Mouse (Mus musculus): Measurements from ENCODE around the gene Tmem80.

The Tmem80 gene

DNA sequence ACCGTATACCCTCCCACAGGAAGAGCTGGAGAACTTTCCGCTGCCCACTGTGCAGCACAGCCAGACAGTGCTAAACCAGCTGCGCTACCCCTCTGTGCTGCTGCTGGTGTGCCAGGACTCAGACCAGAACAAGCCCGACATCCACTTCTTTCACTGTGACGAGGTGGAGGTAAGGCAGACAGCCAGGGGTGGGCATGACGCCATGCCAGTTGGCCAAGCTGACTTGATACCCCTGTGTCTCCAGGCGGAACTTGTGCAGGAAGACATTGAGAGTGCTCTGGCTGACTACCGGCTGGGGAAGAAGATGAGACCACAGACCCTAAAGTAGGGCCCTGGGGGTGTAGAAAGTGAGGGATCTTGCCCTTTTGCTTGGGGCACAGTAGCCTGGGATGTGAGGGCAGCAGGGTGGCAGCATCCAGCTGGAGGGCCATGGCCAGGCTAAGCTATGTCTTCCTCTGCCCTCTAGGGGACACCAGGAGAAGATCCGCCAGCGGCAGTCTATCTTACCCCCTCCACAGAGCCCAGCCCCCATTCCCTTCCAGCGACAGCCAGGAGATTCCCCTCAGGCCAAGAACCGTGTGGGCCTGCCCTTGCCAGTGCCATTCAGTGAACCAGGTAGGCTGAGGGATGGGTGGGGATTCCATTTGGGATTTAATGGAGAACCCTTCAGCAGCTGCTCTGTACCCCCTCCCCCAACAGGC lies 28.2 kb downstream of the Tmem80 start:
- in situ Hi-C loops (cut with MboI; ENCODE audit: low sequenced_read_pairs): loop anchor here (25.0 kb wide), 1 partner anchor 268 kb away; the partner anchor contains the start of gene Pkp3

DNA sequence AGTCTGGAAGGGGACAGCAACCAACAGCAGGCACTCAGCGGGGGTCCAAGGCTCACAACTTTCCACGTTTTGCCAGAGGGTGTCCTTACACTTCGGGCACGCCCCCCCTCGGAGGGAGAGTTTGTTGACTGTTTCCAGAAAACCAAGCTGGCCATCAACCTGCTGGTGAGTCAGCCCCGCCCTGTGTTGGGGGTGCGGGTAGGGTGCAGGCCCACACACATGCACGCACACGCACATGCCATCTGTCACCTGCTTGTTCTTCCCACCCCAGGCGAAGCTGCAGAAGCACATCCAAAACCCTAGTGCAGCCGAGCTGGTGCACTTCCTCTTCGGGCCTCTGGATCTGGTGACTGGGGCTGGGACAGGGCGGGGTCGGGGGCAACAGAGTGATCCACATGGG lies 29.4 kb downstream of the Tmem80 start:
- in situ Hi-C loops (cut with MboI; ENCODE audit: low sequenced_read_pairs): loop anchor here (25.0 kb wide), 1 partner anchor 270 kb away; the partner anchor contains the start of gene Pkp3

DNA sequence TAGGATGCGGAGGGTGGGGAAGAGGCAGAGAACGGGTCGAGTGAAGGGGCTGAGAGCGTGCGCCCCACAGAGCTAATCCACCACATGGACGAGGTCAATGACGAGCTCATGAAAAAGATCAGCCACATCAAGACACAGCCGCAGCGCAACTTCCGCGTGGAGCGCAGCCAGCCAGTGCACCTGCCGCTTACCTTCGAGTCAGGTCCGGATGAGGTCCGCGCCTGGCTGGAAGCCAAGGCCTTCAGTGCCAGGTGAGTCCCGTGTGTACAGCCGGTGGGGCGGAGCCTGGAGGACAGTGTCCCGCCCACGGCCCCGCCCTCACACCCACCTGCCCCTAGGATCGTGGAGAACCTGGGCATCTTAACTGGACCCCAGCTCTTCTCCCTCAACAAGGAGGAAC lies 34.0 kb downstream of the Tmem80 start:
- in situ Hi-C loops (cut with MboI; ENCODE audit: low sequenced_read_pairs): loop anchor here (25.0 kb wide), 1 partner anchor 274 kb away; the partner anchor contains the start of gene Pkp3

DNA sequence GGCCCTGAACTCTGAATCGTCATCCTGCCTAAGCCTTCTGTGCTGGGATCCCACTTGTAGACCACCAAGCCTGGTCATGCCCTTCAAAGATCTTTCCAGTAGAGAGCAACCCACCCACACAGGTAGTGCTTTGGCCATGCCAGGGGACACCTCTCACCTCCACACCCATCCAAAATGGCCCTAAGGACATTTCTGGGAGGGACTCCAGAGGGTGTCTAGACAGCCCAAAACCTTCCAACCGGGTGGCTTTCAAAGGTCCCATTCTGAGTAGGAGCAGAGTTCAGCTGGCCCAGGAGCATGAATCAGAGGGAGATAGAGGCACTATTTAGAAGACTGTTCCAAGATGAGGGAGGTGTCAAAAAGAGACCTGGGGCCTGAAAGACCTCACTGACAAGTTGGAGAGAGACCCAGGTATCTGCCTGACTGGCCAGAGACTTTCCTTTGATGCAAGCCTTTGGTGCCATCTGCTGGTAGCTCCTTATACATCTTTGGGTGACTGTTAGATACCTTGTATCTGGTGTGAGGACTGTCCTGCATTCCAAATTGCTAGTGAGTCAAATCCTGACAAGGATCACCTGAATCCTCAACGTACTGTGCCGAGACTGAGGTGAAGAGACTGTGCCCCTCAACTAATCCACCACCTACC lies 35.7 kb downstream of the Tmem80 start:
- in situ Hi-C loops (cut with MboI; ENCODE audit: low sequenced_read_pairs): loop anchor here (25.0 kb wide), 1 partner anchor 276 kb away; the partner anchor contains the start of gene Pkp3

DNA sequence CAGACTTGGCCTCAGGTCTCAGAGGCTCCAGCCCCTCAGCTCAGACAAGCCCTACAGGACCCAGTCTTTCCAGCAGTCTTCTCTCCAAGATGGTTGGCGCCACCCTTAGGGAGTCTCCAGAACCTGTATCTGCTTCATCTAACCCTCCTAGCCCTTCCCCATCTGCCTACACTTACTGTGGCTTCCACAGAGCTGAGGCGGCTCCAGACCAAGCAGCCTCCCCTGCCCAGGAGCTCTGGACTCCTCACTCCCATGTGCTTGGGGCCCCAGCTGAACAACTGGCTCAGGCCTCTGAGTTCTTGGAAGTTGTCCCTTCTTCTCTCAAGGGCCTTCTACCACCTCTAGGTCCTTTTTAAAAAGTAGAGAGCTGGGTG lies 36.2 kb downstream of the Tmem80 start:
- in situ Hi-C loops (cut with MboI; ENCODE audit: low sequenced_read_pairs): loop anchor here (25.0 kb wide), 1 partner anchor 276 kb away; the partner anchor contains the start of gene Pkp3

DNA sequence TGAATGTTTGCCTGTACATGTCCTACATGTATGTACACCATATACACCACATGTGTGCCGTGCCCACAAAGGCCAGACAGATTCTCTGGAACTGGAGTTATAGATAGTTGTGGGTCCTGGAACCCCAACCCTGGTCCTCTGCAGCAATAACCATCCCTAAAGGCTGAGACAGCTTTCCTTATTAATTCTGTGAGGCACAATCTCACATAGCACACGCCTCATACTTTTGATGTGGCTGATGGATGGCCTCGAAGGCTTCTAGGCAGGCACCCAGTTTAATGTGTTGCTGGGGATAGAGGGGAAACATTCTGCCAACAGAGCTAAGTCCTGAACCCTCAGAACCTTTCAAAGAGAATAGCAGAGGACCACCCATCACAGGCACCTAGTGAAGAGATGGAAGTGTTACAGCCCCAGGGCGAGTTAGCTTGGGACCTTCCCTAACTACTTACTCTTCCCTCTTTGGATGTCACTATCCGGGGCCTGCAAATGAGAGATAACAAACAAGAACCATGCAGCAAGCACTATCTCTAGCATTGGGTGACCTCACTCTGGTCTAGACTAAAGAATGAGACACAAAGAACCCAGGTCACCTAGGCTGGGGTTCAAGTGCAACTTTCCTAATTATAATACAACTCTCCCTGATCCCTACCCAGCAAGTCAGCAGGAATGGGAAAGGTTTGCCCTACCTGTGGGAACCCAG lies 37.0 kb downstream of the Tmem80 start:
- in situ Hi-C loops (cut with MboI; ENCODE audit: low sequenced_read_pairs): loop anchor here (25.0 kb wide), 1 partner anchor 277 kb away; the partner anchor contains the start of gene Pkp3

DNA sequence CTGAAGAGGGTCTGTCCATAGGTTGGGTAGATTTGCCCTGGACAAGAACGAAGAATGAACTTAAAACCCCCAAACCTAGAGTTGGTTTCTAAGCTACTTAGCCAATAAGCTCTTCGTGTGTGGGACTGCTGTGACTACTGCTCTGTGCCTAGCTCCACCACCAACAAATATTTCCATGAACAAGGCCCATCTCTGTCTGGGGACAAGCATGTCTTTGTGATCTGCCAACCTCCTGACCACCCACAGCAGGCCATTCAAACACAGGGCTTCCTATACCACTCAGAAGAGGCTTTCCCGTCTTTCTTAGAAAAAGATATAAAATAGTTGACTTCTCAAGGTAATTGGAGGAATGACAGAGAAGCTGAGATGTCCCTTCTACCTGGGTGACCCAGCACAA lies 37.5 kb downstream of the Tmem80 start:
- in situ Hi-C loops (cut with MboI; ENCODE audit: low sequenced_read_pairs): loop anchor here (25.0 kb wide), 1 partner anchor 278 kb away; the partner anchor contains the start of gene Pkp3

DNA sequence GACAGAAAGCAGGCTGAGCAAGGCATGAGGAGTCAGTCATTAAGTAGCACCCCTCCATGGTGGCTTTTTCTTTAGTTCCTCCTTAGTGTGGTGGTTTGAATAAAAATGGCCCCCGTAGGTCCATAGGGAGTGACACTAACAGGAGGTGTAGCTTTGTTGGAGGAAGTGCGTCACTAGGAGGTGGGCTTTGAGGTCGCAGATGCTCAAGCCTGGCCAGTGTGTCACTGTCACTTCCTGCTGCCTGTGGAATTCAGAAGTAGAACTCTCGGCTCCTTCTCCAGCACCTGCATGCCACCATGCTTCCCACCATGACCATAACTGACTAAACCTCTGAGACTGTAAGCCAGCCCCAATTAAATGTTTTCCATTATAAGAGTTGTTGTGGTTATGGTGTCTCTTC lies 39.8 kb downstream of the Tmem80 start:
- in situ Hi-C loops (cut with MboI; ENCODE audit: low sequenced_read_pairs): loop anchor here (25.0 kb wide), 1 partner anchor 280 kb away; the partner anchor contains the start of gene Pkp3

DNA sequence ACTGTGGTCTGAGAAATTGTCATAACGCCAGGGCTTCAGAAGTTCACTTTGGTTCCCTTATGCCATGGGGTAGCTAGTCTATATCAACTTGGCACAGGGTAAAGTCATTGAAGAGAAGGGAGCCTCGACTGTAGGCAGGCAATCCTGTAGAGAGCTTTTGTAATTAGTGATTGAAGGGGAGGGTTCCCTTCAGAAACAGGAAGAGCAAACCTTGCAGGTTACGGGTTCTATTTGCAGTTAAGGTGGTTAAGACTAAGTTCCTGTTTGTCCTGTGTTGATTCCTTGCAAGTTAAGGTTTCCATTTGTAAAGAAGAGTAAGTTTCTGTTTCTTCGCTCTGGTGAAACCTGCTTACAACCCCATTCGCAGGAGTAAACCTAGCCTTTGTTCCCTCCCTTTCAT lies 42.4 kb downstream of the Tmem80 start:
- in situ Hi-C loops (cut with MboI; ENCODE audit: low sequenced_read_pairs): loop anchor here (25.0 kb wide), 1 partner anchor 283 kb away; the partner anchor contains the start of gene Pkp3

DNA sequence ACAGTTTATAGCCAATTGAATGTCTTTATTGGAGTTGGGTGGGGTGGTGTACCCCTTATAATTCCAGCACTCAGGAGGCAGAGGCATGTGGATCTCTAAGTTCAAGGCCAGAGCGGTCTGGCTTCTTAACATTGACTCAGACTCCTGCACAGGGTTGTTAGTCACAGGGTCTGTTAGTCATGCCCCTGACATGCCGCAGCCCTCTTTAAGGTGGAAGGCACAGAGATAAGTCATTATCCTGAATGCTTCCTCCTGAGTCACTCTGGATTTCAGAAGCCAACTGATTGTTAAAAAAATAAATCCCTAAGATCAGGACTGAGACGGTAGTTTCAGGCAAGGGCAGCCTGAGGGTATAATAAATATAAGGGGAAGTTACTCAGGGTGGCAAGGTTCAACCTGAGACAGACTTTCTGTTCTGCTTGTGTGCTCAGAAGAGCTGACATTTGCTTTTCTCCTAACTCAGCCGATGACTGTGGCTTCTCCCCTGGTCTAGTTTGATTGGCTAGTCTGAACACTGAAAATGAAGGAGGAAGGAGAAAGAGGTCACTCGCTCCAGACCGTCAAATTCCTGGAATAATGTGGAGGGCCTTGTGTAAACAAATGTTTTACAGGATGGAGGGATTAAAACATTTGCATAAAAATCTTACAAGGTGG lies 44.5 kb downstream of the Tmem80 start:
- in situ Hi-C loops (cut with MboI; ENCODE audit: low sequenced_read_pairs): loop anchor here (25.0 kb wide), 1 partner anchor 285 kb away; the partner anchor contains the start of gene Pkp3

DNA sequence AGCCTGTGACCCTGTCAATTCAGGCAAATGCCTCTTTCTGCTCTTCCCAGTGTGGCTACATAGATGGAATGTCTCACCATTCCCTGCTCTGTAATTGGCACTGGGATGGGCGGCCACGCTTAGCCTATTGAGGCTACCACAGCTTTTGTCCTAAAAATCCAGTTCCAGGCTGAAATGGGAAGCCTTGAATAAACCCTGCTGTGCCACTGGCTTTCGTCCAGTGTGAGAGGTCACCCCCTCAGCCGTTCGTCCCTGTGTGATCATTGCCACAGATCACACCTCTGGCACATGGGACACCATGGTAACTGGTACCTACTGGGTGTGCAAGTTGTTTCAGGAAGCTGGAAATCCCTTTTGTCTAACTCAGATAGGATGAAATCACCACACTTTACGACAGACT lies 46.1 kb downstream of the Tmem80 start:
- in situ Hi-C loops (cut with MboI; ENCODE audit: low sequenced_read_pairs): loop anchor here (25.0 kb wide), 1 partner anchor 286 kb away; the partner anchor contains the start of gene Pkp3

DNA sequence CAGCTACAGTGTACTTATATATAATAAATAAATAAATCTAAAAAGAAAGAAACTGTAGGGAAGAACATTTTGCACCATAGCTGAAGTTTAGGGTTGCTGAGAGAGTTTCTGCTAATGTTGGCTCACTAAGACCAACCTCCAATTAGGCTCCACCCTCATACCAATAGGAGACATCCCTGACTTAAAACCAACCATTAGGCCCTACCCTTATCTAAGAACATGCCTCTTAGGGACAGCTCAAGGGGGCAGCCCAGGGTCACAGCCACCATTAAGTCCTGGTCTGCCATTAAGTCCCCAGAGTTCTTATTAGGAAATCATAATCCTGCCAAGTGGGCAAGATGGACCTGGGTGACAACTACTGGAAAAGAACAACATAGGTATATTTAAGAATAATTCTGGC lies 46.9 kb downstream of the Tmem80 start:
- in situ Hi-C loops (cut with MboI; ENCODE audit: low sequenced_read_pairs): loop anchor here (25.0 kb wide), 1 partner anchor 287 kb away; the partner anchor contains the start of gene Pkp3

DNA sequence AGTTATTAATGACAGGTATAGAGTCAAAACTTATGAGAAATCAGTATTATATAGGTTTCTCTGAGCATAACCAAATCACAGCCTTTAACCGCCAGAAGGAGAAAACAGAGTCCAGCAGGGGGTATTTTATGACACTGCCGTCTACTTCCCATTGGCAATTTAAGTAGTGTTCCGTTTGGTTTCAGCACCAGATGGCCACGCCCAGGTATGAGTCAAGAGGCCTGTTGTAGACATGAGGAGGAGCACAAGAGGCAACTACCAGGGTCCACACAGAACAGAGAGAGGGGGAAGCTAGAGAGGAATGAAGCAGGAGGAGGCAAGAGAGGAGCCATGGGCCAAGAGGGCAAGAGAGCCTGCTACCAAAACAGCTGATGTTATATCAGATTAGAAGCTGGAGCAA lies 52.0 kb downstream of the Tmem80 start:
- in situ Hi-C loops (cut with MboI; ENCODE audit: low sequenced_read_pairs): no loop called here

DNA sequence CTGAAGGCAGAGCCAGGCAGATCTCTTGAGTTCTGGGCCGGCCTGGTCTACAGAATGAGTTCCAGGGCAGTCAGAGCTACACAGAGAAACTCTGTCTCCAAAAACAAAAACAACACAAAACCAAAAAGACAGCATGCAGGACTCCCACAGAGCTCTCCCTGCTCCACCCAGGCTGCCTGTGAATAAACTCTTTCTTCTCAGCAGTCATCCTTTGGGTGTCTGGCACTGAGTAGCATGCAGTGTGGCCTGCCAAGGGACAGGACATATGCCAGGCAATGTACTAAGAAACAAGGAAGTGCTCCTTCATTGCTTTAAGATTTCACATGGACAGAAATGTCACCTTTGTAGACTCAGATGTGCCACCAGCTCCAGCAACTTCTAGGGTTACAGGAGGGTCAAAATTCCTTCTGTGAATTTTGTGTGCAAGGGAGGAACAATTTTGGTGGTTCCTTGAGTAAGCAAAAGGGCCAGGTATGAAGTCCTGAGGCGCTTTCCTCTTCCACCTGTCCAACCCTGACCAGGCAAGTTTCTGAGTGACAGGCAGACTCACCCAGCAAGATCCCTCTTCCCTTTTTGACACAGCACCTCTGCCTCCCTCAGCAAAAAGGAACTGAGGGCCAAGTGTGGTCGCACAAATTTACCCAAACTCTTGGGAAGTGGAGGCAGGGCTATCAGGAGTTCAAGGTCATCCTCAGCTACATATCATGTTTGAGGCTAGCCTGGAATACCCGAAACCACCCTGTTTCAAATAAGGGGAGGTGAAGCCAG lies 53.7 kb downstream of the Tmem80 start:
- in situ Hi-C loops (cut with MboI; ENCODE audit: low sequenced_read_pairs): no loop called here

All from CH12F3 (cell line).